Mouse (Mus musculus) frontal cortex, adult (tissue): ENCODE measurements at regions not wholly inside any gene's neighbourhood (a gene's known extent, or its start where the extent isn't known, plus 50 kb on each side); places are given as distances from the start of the nearest gene placed in this dataset.

Experiments
- ATAC-seq: cut with Nextera tagmentation; 2 replicates; pipeline ENCODE4 v1.9.2; 2017; ENCODE audit warnings: mild to moderate bottlenecking, moderate library complexity, mixed read lengths; ENCODE audit not compliant: low TSS enrichment

DNA sequence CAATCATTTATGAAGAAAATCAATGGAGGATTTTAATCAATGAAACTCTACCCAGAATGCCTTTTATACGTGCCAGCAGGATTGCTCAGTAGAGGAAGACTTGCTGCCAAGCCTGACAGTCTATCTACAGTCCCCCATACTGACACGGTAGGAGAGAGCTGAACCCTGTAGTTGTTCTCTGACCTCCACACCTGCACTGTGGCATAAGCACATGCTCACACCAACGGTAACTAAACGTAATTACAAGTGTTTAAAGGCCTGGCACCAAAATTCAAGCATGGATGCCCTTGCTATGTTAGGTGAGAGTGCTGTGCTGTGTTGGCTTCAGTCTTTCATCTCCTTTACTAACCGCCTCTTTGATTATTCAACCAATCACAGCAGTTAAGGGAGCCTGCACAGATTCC lies 190.8 kb downstream of the Pfkfb3 start:
- no peak for ATAC-seq

DNA sequence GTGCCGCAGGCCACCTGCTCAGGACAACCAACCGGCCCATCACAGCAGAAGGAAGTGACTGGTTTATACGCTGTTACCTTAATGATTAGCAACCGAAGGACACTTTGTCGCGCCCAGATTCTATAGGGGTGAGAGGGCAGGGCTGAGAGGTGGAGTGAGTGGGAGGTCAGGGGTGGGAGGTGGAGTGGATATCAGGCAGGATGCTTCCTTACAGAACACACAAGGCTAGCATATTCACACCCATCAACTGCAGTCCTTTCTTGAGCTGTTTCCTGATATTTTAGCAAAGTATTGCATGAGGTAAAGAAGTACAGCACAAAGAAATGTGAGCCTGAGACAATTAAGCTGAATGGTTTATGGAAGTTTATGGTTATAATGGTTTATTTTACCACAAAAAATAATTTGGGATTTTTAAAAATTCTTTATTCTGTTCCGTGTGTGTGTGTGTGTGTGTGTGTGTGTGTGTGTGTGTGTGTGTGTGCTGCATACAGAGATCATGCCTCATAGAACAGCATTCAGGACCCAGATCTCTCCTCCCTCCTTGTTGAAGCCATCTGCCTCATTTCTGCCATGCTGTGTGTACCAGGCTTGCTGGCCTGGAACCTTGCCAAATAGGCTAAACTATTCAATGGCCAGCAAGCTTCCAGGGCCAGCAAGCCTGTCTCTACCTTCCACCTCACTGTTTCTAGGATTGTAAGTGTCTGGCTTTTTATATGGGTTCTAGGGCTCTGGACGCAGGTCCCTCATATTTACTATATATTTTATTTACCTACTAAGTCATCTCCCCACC lies 190.5 kb downstream of the Prkcq start:
- no peak for ATAC-seq

DNA sequence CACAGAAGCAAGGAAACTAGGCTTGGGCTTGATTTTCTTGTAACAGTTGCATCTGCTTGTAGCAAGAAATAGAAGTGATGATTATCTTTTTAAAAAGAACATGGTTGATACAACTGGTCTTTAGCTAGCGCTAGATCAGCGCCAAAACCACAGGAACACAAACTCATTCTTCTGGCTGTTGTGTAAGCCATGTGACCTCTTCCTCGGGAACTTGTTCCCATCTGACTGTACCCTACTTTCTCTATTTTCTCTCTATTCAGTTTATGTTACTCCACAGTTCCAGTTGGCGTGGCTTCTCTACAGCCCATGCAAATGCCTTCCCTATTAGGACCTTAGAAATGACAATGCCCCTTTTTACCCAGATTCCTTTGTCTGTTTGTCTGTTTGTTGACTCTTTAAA lies 187.4 kb downstream of the Prkcq start:
- no peak for ATAC-seq

DNA sequence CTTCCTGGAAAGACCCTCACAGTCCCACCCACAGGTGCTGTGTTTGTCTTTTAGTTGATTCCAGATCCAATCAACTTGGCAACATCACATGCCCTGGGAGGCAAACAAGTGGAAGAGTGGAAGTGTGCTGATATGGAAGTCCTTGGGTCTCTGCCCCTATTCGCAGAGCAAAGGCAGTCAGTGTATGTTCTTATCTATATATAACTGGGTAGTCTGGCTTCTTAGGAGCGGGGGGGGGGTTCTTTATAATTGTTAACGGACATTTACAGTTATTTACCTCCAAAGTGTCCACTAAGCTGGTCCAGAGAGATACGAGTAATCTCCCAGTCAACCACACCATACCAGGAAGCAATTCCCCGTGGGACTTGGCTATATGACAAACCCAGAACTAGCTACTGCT lies 184.8 kb downstream of the Prkcq start:
- no peak for ATAC-seq

DNA sequence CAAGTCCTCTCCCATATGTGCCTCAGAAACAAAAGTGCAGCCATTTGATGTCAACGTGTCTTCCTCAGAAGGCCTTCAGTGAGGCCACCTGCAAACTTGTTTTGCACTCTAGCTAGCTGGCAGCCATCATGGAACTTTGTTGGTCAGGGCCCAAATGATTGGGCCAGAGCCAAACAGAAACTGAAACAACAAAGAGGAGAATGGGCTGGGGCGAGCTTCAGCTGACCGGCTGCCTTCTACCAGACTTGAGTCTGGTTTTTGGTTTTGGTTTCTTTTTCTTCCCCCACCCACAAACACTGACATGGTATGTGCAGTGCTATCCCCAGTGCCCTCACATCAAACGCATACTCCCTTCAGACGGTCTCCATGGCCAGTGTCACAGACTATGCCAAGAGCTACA lies 183.7 kb downstream of the Prkcq start:
- ATAC-seq, result no peak
